Mouse (Mus musculus) hindbrain, postnatal 0 days (tissue): Measurements from ENCODE around the gene Myo16. TPM values are rescaled to one million over a fixed set of nuclear protein-coding genes. Genes with fewer than 3 reads are reported as not detected.

ENCODE experiments used
- ATAC-seq: fragments of 200-750 bp; cut with Nextera tagmentation; 2 replicates; pipeline ENCODE4 v1.8.0; 2017; ENCODE audit warnings: mild to moderate bottlenecking, moderate TSS enrichment, moderate library complexity
- DNase-seq: peaks from one replicate; pipeline ENCODE4 v3.0.0-alpha.2; 2015; ENCODE audit warnings: low spot score
- H3K27ac ChIP-seq: fragments of 300-500 bp; sonication (generic); 2 replicates; pipeline ENCODE4 v1.5.1; 2014; ENCODE audit warnings: mild to moderate bottlenecking
- H3K27me3 ChIP-seq: fragments of 300-500 bp; sonication (generic); 2 replicates; pipeline ENCODE4 v1.6.1; 2014; ENCODE audit warnings: low read length, mixed read lengths; ENCODE audit not compliant: insufficient read depth
- H3K36me3 ChIP-seq: fragments of 300-500 bp; sonication (generic); 2 replicates; pipeline ENCODE4 v1.6.1; 2014; ENCODE audit warnings: low read length, mixed read lengths; ENCODE audit not compliant: insufficient read depth
- H3K4me1 ChIP-seq: fragments of 300-500 bp; sonication (generic); 2 replicates; pipeline ENCODE4 v1.6.1; 2014; ENCODE audit warnings: antibody characterized with exemption, low read length, mixed read lengths; ENCODE audit not compliant: insufficient read depth
- H3K4me2 ChIP-seq: fragments of 300-500 bp; sonication (generic); 2 replicates; pipeline ENCODE4 v1.6.1; 2014; ENCODE audit warnings: low read depth, mild to moderate bottlenecking, low read length, moderate library complexity, mixed read lengths
- H3K4me3 ChIP-seq: fragments of 300-500 bp; sonication (generic); 2 replicates; pipeline ENCODE4 v1.5.1; 2014; ENCODE audit warnings: low read length
- H3K9ac ChIP-seq: fragments of 300-500 bp; sonication (generic); replicated peaks from 2 replicates; pipeline ENCODE4 v1.6.1; 2014; ENCODE audit warnings: mild to moderate bottlenecking, low read length, moderate library complexity, mixed read lengths
- H3K9me3 ChIP-seq: fragments of 300-500 bp; sonication (generic); 2 replicates; pipeline ENCODE4 v1.6.1; 2016; ENCODE audit warnings: low read length, mixed read lengths
- CTCF ChIP-seq: IDR thresholded peaks from 2 replicates; pipeline ENCODE4 v1.5.1; 2016; ENCODE audit warnings: antibody characterized with exemption, control low read depth, low read depth
- WGBS: fragments of 180-500 bp; shearing (Covaris S2); extraction: QIAGEN DNeasy Blood & Tissue Kit; methylation state at CpG from one replicate; pipeline ENCODE4 v1.1.7; 2014; 5-methylcytosine and 5-hydroxymethylcytosine counted together
- polyA plus RNA-seq: library from polyadenylated mRNA; unstranded; fragments of >200 nt; fragmentation: Nextera tagmentation; extraction: Ambion mirVana; gene quantifications from 2 replicates; pipeline ENCODE4 v1.2.1, GENCODE M21; 2015
- total RNA-seq: library from RNA; depleted of rRNA; stranded (reverse); fragments of >200 nt; gene quantifications from 2 replicates; pipeline ENCODE4 v1.2.3, GENCODE M21; 2014

Myo16 gene
- total and polyA plus RNA-seq, 2 experiments from 2014 or later, result 8.7 to 71.2 TPM

DNA sequence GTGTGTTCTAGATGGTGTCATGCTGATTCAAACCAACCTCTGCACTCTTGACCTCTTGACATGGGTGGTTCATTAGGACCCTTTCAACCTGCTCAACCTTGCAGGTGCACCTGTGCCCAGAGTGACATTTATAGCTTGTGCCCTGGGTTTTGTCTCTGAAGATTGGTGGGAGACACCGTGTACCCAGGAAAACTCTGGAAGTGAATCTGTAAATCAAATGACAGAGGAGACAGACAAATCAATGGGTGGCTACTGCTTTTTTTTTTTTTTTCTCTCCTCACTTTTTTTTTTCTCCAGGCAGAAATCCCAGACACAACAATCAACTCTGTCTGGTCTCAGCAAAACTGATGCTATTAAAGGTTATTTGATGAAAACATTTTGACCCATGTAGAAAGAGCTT lies 329.2 kb downstream of the Myo16 start:
- 80% methylated on average over 1 of the region's 1 CpGs for WGBS
- no peaks in the 10 kb centered on the region for H3K4me1 ChIP-seq
- H3K9ac ChIP-seq, result no peak overlapping the region
- H3K9me3 ChIP-seq, result no peaks in the 10 kb centered on the region
- no peak overlapping the region for H3K27ac ChIP-seq
- no peak overlapping the region for H3K4me3 ChIP-seq
- no peaks in the 10 kb centered on the region for H3K27me3 ChIP-seq
- no peak overlapping the region for H3K4me2 ChIP-seq
- ATAC-seq (no peak), DNase-seq (no peak)
- no peak for TF ChIP-seq CTCF
- H3K36me3 ChIP-seq, result no peaks in the 10 kb centered on the region

- no peak overlapping the region for H3K4me2 ChIP-seq
- no peak for TF ChIP-seq CTCF
- H3K27ac ChIP-seq, result no peak overlapping the region
- no peaks in the 10 kb centered on the region for H3K4me1 ChIP-seq
- no peaks in the 10 kb centered on the region for H3K9me3 ChIP-seq
- WGBS, result 62% methylated on average over 5 of the region's 5 CpGs
- no peak overlapping the region for H3K9ac ChIP-seq
- H3K4me3 ChIP-seq, result no peak overlapping the region
- no peak for DNase-seq
- ATAC-seq, result no peak
- H3K27me3 ChIP-seq, result no peaks in the 10 kb centered on the region
- H3K36me3 ChIP-seq, result no peaks in the 10 kb centered on the region
These were observed 330.1 kb downstream of the Myo16 start for GRCm38 (mm10) chr8:10483841-10484240.

- DNase-seq (peak; percentile 56), ATAC-seq (0 out of 2 replicates have a peak, but pooled peaks have one; percentile 58)
- Histone ChIP-seq H3K27ac (peak overlapping the region; percentile 54; the same call in 1 of the 2 replicates), H3K4me3 (no peak overlapping the region), H3K9ac (no peak overlapping the region), H3K27me3 (no peaks in the 10 kb centered on the region), H3K4me1 (no peaks in the 10 kb centered on the region), H3K4me2 (no peak overlapping the region), H3K36me3 (no peaks in the 10 kb centered on the region), H3K9me3 (no peaks in the 10 kb centered on the region)
- no peak for TF ChIP-seq CTCF
- WGBS, result 46% methylated on average over 10 of the region's 10 CpGs
These were observed 336.2 kb downstream of the Myo16 start for GRCm38 (mm10) chr8:10489738-10490419.

DNA sequence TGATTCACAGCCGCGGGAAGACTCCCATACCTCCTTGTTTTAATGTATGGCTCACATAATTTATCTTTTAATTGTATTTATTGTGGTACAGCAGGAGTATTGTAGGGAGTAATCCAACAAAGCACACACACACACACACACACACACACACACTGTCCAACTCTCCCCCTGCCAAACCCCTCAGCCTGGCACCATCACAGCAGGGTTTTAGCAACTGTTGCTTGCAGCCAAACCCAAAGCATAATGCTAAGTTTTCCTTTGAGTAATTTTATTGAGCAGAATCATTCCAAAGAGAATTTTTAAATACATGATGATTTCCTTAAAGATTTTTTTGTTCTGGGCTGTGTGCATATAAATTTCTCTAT lies 336.7 kb downstream of the Myo16 start:
- H3K36me3 ChIP-seq, result no peaks in the 10 kb centered on the region
- no peak overlapping the region for H3K9ac ChIP-seq
- no peaks in the 10 kb centered on the region for H3K9me3 ChIP-seq
- no peak for TF ChIP-seq CTCF
- ATAC-seq, result peak; percentile 69; the same call in 1 of the 2 replicates
- no peak overlapping the region for H3K4me3 ChIP-seq
- no peaks in the 10 kb centered on the region for H3K4me1 ChIP-seq
- peak; percentile 55 for DNase-seq
- no peaks in the 10 kb centered on the region for H3K27me3 ChIP-seq
- WGBS, result 58% methylated on average over 2 of the region's 2 CpGs
- H3K27ac ChIP-seq, result peak overlapping the region; percentile 54; the same call in 1 of the 2 replicates
- H3K4me2 ChIP-seq, result no peak overlapping the region

DNA sequence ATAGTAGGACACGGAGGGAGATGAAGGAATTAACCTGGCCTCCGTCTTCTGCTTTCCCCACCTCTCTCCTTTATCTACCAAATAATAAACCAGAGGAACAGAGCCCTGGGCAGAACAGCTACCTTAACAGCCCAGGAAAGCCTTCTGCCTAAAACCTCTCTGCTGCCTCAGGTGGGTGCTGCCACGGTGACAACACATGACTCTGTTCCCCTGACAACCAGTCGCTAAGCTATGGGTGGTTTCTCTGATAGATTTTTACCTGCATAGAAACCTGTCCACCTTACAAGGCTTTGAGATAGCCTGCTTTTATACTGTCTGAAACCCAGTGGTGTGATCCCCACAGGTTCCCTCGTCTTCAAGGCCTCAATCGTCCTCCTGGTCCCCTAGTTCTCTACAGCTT lies 337.2 kb downstream of the Myo16 start:
- TF ChIP-seq CTCF, result no peak
- Histone ChIP-seq H3K9me3 (no peaks in the 10 kb centered on the region), H3K27me3 (no peaks in the 10 kb centered on the region), H3K4me3 (no peak overlapping the region), H3K9ac (no peak overlapping the region), H3K36me3 (no peaks in the 10 kb centered on the region), H3K4me2 (no peak overlapping the region), H3K4me1 (no peaks in the 10 kb centered on the region), H3K27ac (peak overlapping the region; percentile 32; the same call in 1 of the 2 replicates)
- 66% methylated on average over 6 of the region's 6 CpGs for WGBS
- DNase-seq (no peak), ATAC-seq (0 out of 2 replicates have a peak, but pooled peaks have one; percentile 29)

DNA sequence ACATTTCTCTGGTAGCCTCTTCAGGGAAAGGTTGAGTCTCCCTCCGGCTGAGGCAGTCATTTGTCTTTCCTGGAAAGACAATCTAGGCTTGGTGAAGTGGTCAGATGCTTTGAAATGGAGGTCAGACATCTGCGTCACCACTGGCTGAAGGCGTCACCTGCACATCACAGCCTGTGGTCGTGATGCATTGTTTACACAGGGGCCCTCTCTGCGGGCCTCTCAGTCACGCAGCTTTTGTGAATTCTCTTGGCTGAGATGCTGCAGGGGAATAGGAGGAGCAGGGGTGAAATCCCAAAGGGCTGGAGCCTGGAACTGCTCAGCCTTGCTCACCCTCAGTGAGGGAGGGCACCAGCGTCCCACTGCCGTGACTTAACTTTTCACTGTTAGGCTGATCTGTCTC lies 346.1 kb downstream of the Myo16 start:
- 30% methylated on average over 8 of the region's 8 CpGs for WGBS
- Histone ChIP-seq H3K4me3 (no peak overlapping the region), H3K4me1 (no peaks in the 10 kb centered on the region), H3K27ac (no peak overlapping the region), H3K36me3 (no peaks in the 10 kb centered on the region; the same call in 1 of the 2 replicates), H3K27me3 (no peaks in the 10 kb centered on the region), H3K9ac (no peak overlapping the region), H3K4me2 (no peak overlapping the region), H3K9me3 (no peaks in the 10 kb centered on the region)
- no peak for TF ChIP-seq CTCF
- no peak for DNase-seq
- no peak for ATAC-seq

DNA sequence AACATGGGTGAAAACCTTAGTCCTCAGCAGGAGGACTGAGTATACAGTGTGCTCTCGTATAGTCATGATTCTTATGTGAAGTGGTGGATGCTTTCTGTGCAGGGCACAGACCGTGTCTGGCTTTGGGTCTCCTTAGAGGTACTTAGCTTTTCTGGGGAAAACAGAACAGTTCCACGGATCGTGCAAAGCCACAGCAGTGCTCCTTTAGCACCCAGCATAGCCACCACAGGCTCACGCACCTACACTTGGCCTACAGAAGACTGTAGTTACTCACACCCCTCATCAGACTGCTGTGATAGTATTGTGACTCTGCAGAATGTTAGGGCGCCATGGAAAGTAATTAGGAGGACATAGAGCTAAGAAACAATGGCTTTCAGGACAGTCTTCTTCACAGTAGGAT lies 346.8 kb downstream of the Myo16 start:
- no peak overlapping the region for H3K27ac ChIP-seq
- 85% methylated on average over 6 of the region's 6 CpGs for WGBS
- no peak overlapping the region for H3K9ac ChIP-seq
- H3K36me3 ChIP-seq, result no peaks in the 10 kb centered on the region; the same call in 1 of the 2 replicates
- DNase-seq (no peak), ATAC-seq (no peak)
- no peak for TF ChIP-seq CTCF
- no peaks in the 10 kb centered on the region for H3K9me3 ChIP-seq
- no peaks in the 10 kb centered on the region for H3K27me3 ChIP-seq
- H3K4me1 ChIP-seq, result no peaks in the 10 kb centered on the region
- no peak overlapping the region for H3K4me3 ChIP-seq
- H3K4me2 ChIP-seq, result no peak overlapping the region
